Comparison of ENCODE assay signal across 18 mouse cellular contexts in genomic region chr3:9522009-9522408, GRCm38 (mm10).
DNase-seq lines count a peak whose midpoint lies in the region; ATAC-seq and TF ChIP-seq lines count a peak whose summit lies in the region.
"Had no signal": no experiment of that assay in that cellular context is flagged by ENCODE, and none has a peak within 500 bp of the region (broad histone marks: within the 10 kb centered on the region; RNA-seq: fewer than 3 reads in every experiment).

No protein-coding gene starts in this region.

- ATAC-seq in liver, embryonic 14.5 days (ENCODE audit: insufficient read depth), result peak; percentile 35; the same call in 1 of the 2 replicates
- ATAC-seq: midbrain, embryonic 13.5 days had no signal

- no peak overlapping the region for H3K4me2 ChIP-seq in liver, embryonic 14.5 days (ENCODE audit: low read depth)
- H3K4me2 ChIP-seq: heart, embryonic 15.5 days; hindbrain, embryonic 13.5 days; limb, embryonic 13.5 days; midbrain, embryonic 13.5 days had no signal

- 59% methylated on average over 6 of the region's 6 CpGs for WGBS in liver, embryonic 14.5 days (ENCODE audit: insufficient replicate concordance)
- WGBS in hindbrain, embryonic 10.5 days, result 39% methylated on average over 6 of the region's 6 CpGs

- TF ChIP-seq CTCF in liver, embryonic 14.5 days (IDR thresholded peaks at IDR 0.05; ENCODE audit: low read depth), result no peak

- DNase-seq in thymus, postnatal 4 days, result peak; percentile 5
- DNase-seq in thymus, adult 18-20 months, result no peak
- DNase-seq in kidney, postnatal 25 days, result peak; percentile 68 to 78
- no peak for DNase-seq in liver, embryonic 14.5 days (ENCODE audit: low read depth in 3 of 3, low spot score in 3 of 3)
- no peak for DNase-seq in hindbrain, embryonic 10.5 days (ENCODE audit: low spot score)
- DNase-seq in adipocyte (ENCODE audit: low spot score), result no peak
- no peak for DNase-seq in B cell, adult 2 months
- DNase-seq: adrenal gland, adult 8-10 months; cerebellum, adult 18-20 months; layer of hippocampus, postnatal 36 days; lung, postnatal 4 days; right cerebral cortex, adult 18-20 months; thymus, postnatal 36 days had no signal

- no peaks in the 10 kb centered on the region for H3K9me3 ChIP-seq in liver, embryonic 14.5 days (ENCODE audit: control insufficient read depth, low read length)
- H3K9me3 ChIP-seq in hindbrain, embryonic 10.5 days, result no peaks in the 10 kb centered on the region
- H3K9me3 ChIP-seq: forebrain, embryonic 10.5 days; heart, embryonic 15.5 days; hindbrain, embryonic 13.5 days; limb, embryonic 13.5 days; midbrain, embryonic 13.5 days had no signal

- no peak overlapping the region for H3K9ac ChIP-seq in liver, embryonic 14.5 days (replicated peaks)
- H3K9ac ChIP-seq: hindbrain, embryonic 13.5 days; limb, embryonic 13.5 days; midbrain, embryonic 13.5 days had no signal

- no peak overlapping the region for H3K4me3 ChIP-seq in liver, embryonic 14.5 days (ENCODE audit: insufficient read depth in 1 of 2, low read depth in 2 of 2, low read length in 2 of 2)
- H3K4me3 ChIP-seq in hindbrain, embryonic 10.5 days, result no peak overlapping the region
- H3K4me3 ChIP-seq: forebrain, embryonic 10.5 days; heart, embryonic 15.5 days; hindbrain, embryonic 13.5 days; limb, embryonic 13.5 days; midbrain, embryonic 13.5 days had no signal

- no peaks in the 10 kb centered on the region for H3K36me3 ChIP-seq in liver, embryonic 14.5 days (replicated peaks; ENCODE audit: control insufficient read depth, insufficient read depth, low read depth)
- H3K36me3 ChIP-seq in hindbrain, embryonic 10.5 days, result no peaks in the 10 kb centered on the region
- H3K36me3 ChIP-seq: forebrain, embryonic 10.5 days; heart, embryonic 15.5 days; hindbrain, embryonic 13.5 days; limb, embryonic 13.5 days; midbrain, embryonic 13.5 days had no signal

- no peaks in the 10 kb centered on the region for H3K27me3 ChIP-seq in liver, embryonic 14.5 days (ENCODE audit: control insufficient read depth, insufficient read depth, low read length)
- H3K27me3 ChIP-seq in hindbrain, embryonic 10.5 days (ENCODE audit: insufficient read depth, poor library complexity, severe bottlenecking), result peaks cover 5% of the 10 kb centered on the region; the same call in 1 of the 2 replicates
- H3K27me3 ChIP-seq: heart, embryonic 15.5 days; hindbrain, embryonic 13.5 days; limb, embryonic 13.5 days had no signal

- H3K4me1 ChIP-seq in liver, embryonic 14.5 days (replicated peaks; ENCODE audit: control insufficient read depth in 2 of 2, insufficient read depth in 2 of 2, low read length in 1 of 2), result peaks cover 2 to 19% of the 10 kb centered on the region in 2 experiments; a peak in 2 of 4 replicates
- peaks cover 51% of the 10 kb centered on the region for H3K4me1 ChIP-seq in hindbrain, embryonic 10.5 days (replicated peaks)

- TF ChIP-seq EP300 in liver, embryonic 14.5 days (IDR thresholded peaks at IDR 0.05; ENCODE audit: low read depth), result no peak

- H3K27ac ChIP-seq in liver, embryonic 14.5 days, result no peak overlapping the region
- no peak overlapping the region for H3K27ac ChIP-seq in hindbrain, embryonic 10.5 days
- H3K27ac ChIP-seq: heart, embryonic 15.5 days; midbrain, embryonic 13.5 days had no signal

Comparison
In these comparisons a context has a peak if more than half of its experiments do, and no peak if none do; other contexts are left out.
1. DNase-seq: peak in thymus, postnatal 4 days (single experiment) and kidney, postnatal 25 days (2 of 2); none in thymus, adult 18-20 months (0 of 2), liver, embryonic 14.5 days (0 of 3), hindbrain, embryonic 10.5 days (single experiment), adipocyte (single experiment) and B cell, adult 2 months (0 of 2).